10 mouse cellular contexts compared by ENCODE assay signal in genomic region chr8:8657692-8658355, GRCm38 (mm10). TPM values are rescaled to one million over a fixed set of nuclear protein-coding genes. Genes with fewer than 3 reads are reported as not detected.
DNase-seq lines count a peak whose midpoint lies in the region; ATAC-seq lines count a peak whose summit lies in the region.
"Had no signal": no experiment of that assay in that cellular context is flagged by ENCODE, and none has a peak within 500 bp of the region (broad histone marks: within the 10 kb centered on the region; RNA-seq: fewer than 3 reads in every experiment).

No protein-coding gene starts in this region.

- WGBS in kidney, embryonic 15.5 days: 57% methylated on average over 5 of the region's 5 CpGs
- WGBS in embryonic facial prominence, embryonic 13.5 days: 11% methylated on average over 5 of the region's 5 CpGs
- WGBS in intestine, embryonic 16.5 days: 49% methylated on average over 5 of the region's 5 CpGs
- 9% methylated on average over 5 of the region's 5 CpGs for WGBS in neural tube, embryonic 13.5 days

- peak overlapping the region; percentile 89 for H3K9ac ChIP-seq in kidney, embryonic 15.5 days
- peak overlapping the region; percentile 98 for H3K9ac ChIP-seq in embryonic facial prominence, embryonic 13.5 days
- peak overlapping the region; percentile 82; the same call in 1 of the 2 replicates for H3K9ac ChIP-seq in intestine, embryonic 16.5 days (ENCODE audit: low read depth, low read length)
- peak overlapping the region; percentile 99 for H3K9ac ChIP-seq in neural tube, embryonic 13.5 days

- ATAC-seq in kidney, embryonic 15.5 days (replicated peaks; ENCODE audit: low FRiP score): no peak
- no peak for ATAC-seq in embryonic facial prominence, embryonic 13.5 days (ENCODE audit: insufficient number of reproducible peaks, insufficient read depth, low FRiP score, low TSS enrichment, low read depth)
- no peak for ATAC-seq in intestine, embryonic 16.5 days
- ATAC-seq in neural tube, embryonic 13.5 days (ENCODE audit: low read depth): no peak
- no peak for ATAC-seq in megakaryocyte progenitor cell, adult 5-6 weeks (replicated peaks; ENCODE audit: poor library complexity)

- no peak for DNase-seq in kidney, postnatal 14 days
- DNase-seq in right cerebral cortex, postnatal 4 days: no peak
- DNase-seq in left cerebral cortex, postnatal 36 days (ENCODE audit: low spot score in 2 of 2): no peak
- DNase-seq: lung, postnatal 4 days; spleen, adult 18-20 months had no signal

- peak overlapping the region; percentile 86 for H3K4me3 ChIP-seq in kidney, embryonic 15.5 days (replicated peaks)
- H3K4me3 ChIP-seq in embryonic facial prominence, embryonic 13.5 days: peak overlapping the region; percentile 95
- peak overlapping the region; percentile 87 for H3K4me3 ChIP-seq in intestine, embryonic 16.5 days (ENCODE audit: low read length)
- H3K4me3 ChIP-seq in neural tube, embryonic 13.5 days: peak overlapping the region; percentile 88

- H3K9me3 ChIP-seq in kidney, embryonic 15.5 days (replicated peaks): no peaks in the 10 kb centered on the region
- H3K9me3 ChIP-seq in embryonic facial prominence, embryonic 13.5 days: no peaks in the 10 kb centered on the region
- H3K9me3 ChIP-seq in intestine, embryonic 16.5 days (ENCODE audit: control insufficient read depth, low read length): no peaks in the 10 kb centered on the region
- no peaks in the 10 kb centered on the region for H3K9me3 ChIP-seq in neural tube, embryonic 13.5 days

- no peaks in the 10 kb centered on the region for H3K27me3 ChIP-seq in kidney, embryonic 15.5 days
- no peaks in the 10 kb centered on the region for H3K27me3 ChIP-seq in embryonic facial prominence, embryonic 13.5 days
- H3K27me3 ChIP-seq in intestine, embryonic 16.5 days (replicated peaks; ENCODE audit: control insufficient read depth, insufficient read depth, low read length): no peaks in the 10 kb centered on the region
- no peaks in the 10 kb centered on the region for H3K27me3 ChIP-seq in neural tube, embryonic 13.5 days

- H3K36me3 ChIP-seq in kidney, embryonic 15.5 days: 0 out of 2 replicates have a peak, but pooled peaks cover 3% of the 10 kb centered on the region
- no peaks in the 10 kb centered on the region for H3K36me3 ChIP-seq in embryonic facial prominence, embryonic 13.5 days
- H3K36me3 ChIP-seq in intestine, embryonic 16.5 days (ENCODE audit: control insufficient read depth, insufficient read depth, low read length): no peaks in the 10 kb centered on the region
- no peaks in the 10 kb centered on the region for H3K36me3 ChIP-seq in neural tube, embryonic 13.5 days

- H3K4me1 ChIP-seq in kidney, embryonic 15.5 days: peaks cover 40% of the 10 kb centered on the region
- peaks cover 53% of the 10 kb centered on the region for H3K4me1 ChIP-seq in embryonic facial prominence, embryonic 13.5 days
- H3K4me1 ChIP-seq in intestine, embryonic 16.5 days (ENCODE audit: control insufficient read depth, insufficient read depth, low read length): peaks cover 12% of the 10 kb centered on the region; the same call in 1 of the 2 replicates
- peaks cover 61% of the 10 kb centered on the region for H3K4me1 ChIP-seq in neural tube, embryonic 13.5 days (replicated peaks)

- peak overlapping the region; percentile 54 for H3K27ac ChIP-seq in kidney, embryonic 15.5 days
- H3K27ac ChIP-seq in embryonic facial prominence, embryonic 13.5 days: peak overlapping the region; percentile 89
- no peak overlapping the region for H3K27ac ChIP-seq in intestine, embryonic 16.5 days (ENCODE audit: low read length)
- peak overlapping the region; percentile 96 for H3K27ac ChIP-seq in neural tube, embryonic 13.5 days (replicated peaks)

- peak overlapping the region; percentile 83 for H3K4me2 ChIP-seq in kidney, embryonic 15.5 days
- H3K4me2 ChIP-seq in embryonic facial prominence, embryonic 13.5 days: peak overlapping the region; percentile 86
- H3K4me2 ChIP-seq in intestine, embryonic 16.5 days (ENCODE audit: low read depth, low read length): peak overlapping the region; percentile 86
- H3K4me2 ChIP-seq in neural tube, embryonic 13.5 days: peak overlapping the region; percentile 85

- intact Hi-C loops in left cerebral cortex, postnatal 36 days (cut with DNase I): loop anchor here (10.0 kb wide), 2 partner anchors 423 to 1643 kb away; no protein-coding TSS in a partner anchor

RNA-seq across cellular contexts. Expression of gene Efnb2, which starts 3.2 kb away (rescaled TPM):
- 26.2 TPM in 2 replicates for polyA plus RNA-seq in kidney, embryonic 15.5 days (2015; fragmentation: Nextera tagmentation; extraction: Ambion mirVana)
- 30.9 and 37.1 TPM in 2 replicates for polyA plus RNA-seq in embryonic facial prominence, embryonic 13.5 days (2015; fragmentation: Nextera tagmentation; extraction: Ambion mirVana)
- polyA plus RNA-seq in intestine, embryonic 16.5 days (2015; fragmentation: Nextera tagmentation; extraction: Ambion mirVana): 4.9 and 8.6 TPM in 2 replicates
- polyA plus RNA-seq in neural tube, embryonic 13.5 days (2015; fragmentation: Nextera tagmentation; extraction: Ambion mirVana): 24.5 and 26.6 TPM in 2 replicates
- total RNA-seq in megakaryocyte progenitor cell, adult 5-6 weeks (2015): 0.15 and 0.35 TPM in 2 replicates
- total RNA-seq in megakaryocyte progenitor cell, adult 5-6 weeks (2017): 0.24 and 0.50 TPM in 2 replicates
- total RNA-seq in left cerebral cortex, postnatal 36 days (2021): 10 to 100 TPM; 68.7 to 72.0 TPM

RNA-seq across cellular contexts. Expression of gene Arglu1, which starts 32.5 kb away (rescaled TPM):
- 146 and 152 TPM in 2 replicates for polyA plus RNA-seq in kidney, embryonic 15.5 days (2015; fragmentation: Nextera tagmentation; extraction: Ambion mirVana)
- polyA plus RNA-seq in embryonic facial prominence, embryonic 13.5 days (2015; fragmentation: Nextera tagmentation; extraction: Ambion mirVana): 184 and 194 TPM in 2 replicates
- 66.3 and 68.9 TPM in 2 replicates for polyA plus RNA-seq in intestine, embryonic 16.5 days (2015; fragmentation: Nextera tagmentation; extraction: Ambion mirVana)
- polyA plus RNA-seq in neural tube, embryonic 13.5 days (2015; fragmentation: Nextera tagmentation; extraction: Ambion mirVana): 184 TPM in 2 replicates
- total RNA-seq in megakaryocyte progenitor cell, adult 5-6 weeks (2015): 85.5 and 96.3 TPM in 2 replicates
- total RNA-seq in megakaryocyte progenitor cell, adult 5-6 weeks (2017): 97.6 and 140 TPM in 2 replicates
- total RNA-seq in left cerebral cortex, postnatal 36 days (2021): 100 to 1,000 TPM in 1 of 2 experiments, 10 to 100 TPM in 1; 74.8 to 112 TPM
